Mouse (Mus musculus) liver, postnatal 0 days (tissue): ENCODE measurements at regions not wholly inside any gene's neighbourhood (a gene's known extent, or its start where the extent isn't known, plus 50 kb on each side); places are given as distances from the start of the nearest gene placed in this dataset.

ENCODE experiments used
- ATAC-seq: fragments of 200-750 bp; cut with Nextera tagmentation; 2 replicates; pipeline ENCODE4 v1.8.0; 2017; ENCODE audit warnings: mild to moderate bottlenecking, moderate library complexity
- DNase-seq: peaks from one replicate; pipeline ENCODE4 v3.0.0-alpha.2; 2016
- H3K27ac ChIP-seq: fragments of 300-500 bp; sonication (generic); 2 replicates; pipeline ENCODE4 v1.5.1; 2014; ENCODE audit warnings: antibody characterized with exemption, moderate library complexity, mild to moderate bottlenecking, low read depth
- H3K27me3 ChIP-seq: fragments of 300-500 bp; sonication (generic); 2 replicates; pipeline ENCODE4 v1.6.1; 2014; ENCODE audit warnings: low read length, control low read depth, mixed read lengths; ENCODE audit not compliant: insufficient read depth
- H3K36me3 ChIP-seq: fragments of 300-500 bp; sonication (generic); replicated peaks from 2 replicates; pipeline ENCODE4 v1.6.1; 2014; ENCODE audit warnings: mild to moderate bottlenecking, control low read depth, low read length, moderate library complexity, mixed read lengths; ENCODE audit not compliant: insufficient read depth
- H3K4me1 ChIP-seq: fragments of 300-500 bp; sonication (generic); 2 replicates; pipeline ENCODE4 v1.6.1; 2014; ENCODE audit warnings: antibody characterized with exemption, mild to moderate bottlenecking, control low read depth; ENCODE audit not compliant: insufficient read depth
- H3K4me2 ChIP-seq: fragments of 300-500 bp; sonication (generic); 2 replicates; pipeline ENCODE4 v1.6.1; 2014; ENCODE audit warnings: low read depth, mild to moderate bottlenecking, low read length, moderate library complexity, mixed read lengths
- H3K4me3 ChIP-seq: fragments of 300-500 bp; sonication (generic); 2 replicates; pipeline ENCODE4 v1.5.1; 2014; ENCODE audit warnings: low read depth, low read length
- H3K9ac ChIP-seq: fragments of 300-500 bp; sonication (generic); replicated peaks from 2 replicates; pipeline ENCODE4 v1.6.1; 2014; ENCODE audit warnings: mild to moderate bottlenecking, moderate library complexity
- H3K9me3 ChIP-seq: fragments of 300-500 bp; sonication (generic); 2 replicates; pipeline ENCODE4 v1.6.1; 2016; ENCODE audit warnings: mild to moderate bottlenecking, control low read depth, low read length, mixed read lengths
- CTCF ChIP-seq: sonication (generic); IDR thresholded peaks from 2 replicates; pipeline ENCODE4 v1.5.1; 2016; ENCODE audit warnings: antibody characterized with exemption, low read depth
- EP300 ChIP-seq: IDR thresholded peaks from 2 replicates; pipeline ENCODE4 v1.6.1; 2016; ENCODE audit warnings: antibody characterized with exemption, low read depth, mild to moderate bottlenecking
- WGBS: fragments of 180-500 bp; shearing (Covaris S2); extraction: QIAGEN DNeasy Blood & Tissue Kit; methylation state at CpG from one replicate; pipeline ENCODE4 v1.1.7; 2014; ENCODE audit not compliant: insufficient replicate concordance; 5-methylcytosine and 5-hydroxymethylcytosine counted together

DNA sequence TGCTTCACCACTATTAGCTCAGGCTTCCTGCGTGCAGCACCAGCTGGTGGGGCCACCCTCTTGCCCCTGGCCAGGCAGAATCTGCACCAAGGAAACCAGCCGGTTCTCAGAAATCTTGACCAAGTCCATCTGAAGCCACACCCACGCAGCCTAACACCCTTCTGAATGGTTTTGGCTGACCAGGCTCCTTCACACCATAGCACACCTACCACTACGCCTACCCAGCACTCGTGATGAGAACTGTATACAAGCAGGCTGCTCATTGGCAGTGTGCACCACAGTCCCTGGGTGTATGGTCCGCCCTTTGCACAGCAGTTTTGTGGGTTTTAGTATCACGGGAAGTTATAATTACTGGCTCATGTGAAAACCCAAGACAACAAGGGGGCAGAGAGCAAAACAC, 217.5 kb downstream of the Mroh4 start:
- H3K27me3 ChIP-seq, result no peaks in the 10 kb centered on the region
- DNase-seq, result no peak
- no peak for ATAC-seq
- no peak overlapping the region for H3K4me3 ChIP-seq
- H3K27ac ChIP-seq, result no peak overlapping the region
- no peak overlapping the region for H3K9ac ChIP-seq
- H3K4me2 ChIP-seq, result no peak overlapping the region
- TF ChIP-seq CTCF (no peak), EP300 (no peak)
- H3K9me3 ChIP-seq, result no peaks in the 10 kb centered on the region
- WGBS, result 71% methylated on average over 7 of the region's 7 CpGs
- H3K36me3 ChIP-seq, result no peaks in the 10 kb centered on the region
- H3K4me1 ChIP-seq, result no peaks in the 10 kb centered on the region

DNA sequence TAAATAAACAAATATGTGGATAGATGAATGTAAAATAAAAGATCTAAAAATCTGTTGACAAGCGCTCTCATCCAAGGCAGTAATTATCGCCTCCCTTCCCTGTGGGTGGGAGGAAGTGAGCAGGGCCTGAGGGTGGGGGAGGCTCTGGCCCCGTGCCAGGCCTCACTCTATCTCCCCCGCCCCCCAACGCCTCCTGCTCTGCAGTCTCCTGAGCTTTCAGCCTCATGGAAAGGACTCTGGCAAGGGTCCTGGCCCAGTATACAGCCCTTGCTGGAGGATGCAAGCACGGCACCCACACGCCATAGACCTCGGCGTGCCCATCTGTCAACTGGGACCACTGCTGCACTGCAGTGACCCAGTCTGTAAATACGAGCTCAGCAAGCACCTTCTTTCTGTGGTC, 222.9 kb downstream of the Mroh4 start:
- Histone ChIP-seq H3K27me3 (no peaks in the 10 kb centered on the region), H3K4me2 (no peak overlapping the region), H3K9ac (no peak overlapping the region), H3K27ac (no peak overlapping the region), H3K4me3 (no peak overlapping the region), H3K4me1 (no peaks in the 10 kb centered on the region), H3K36me3 (no peaks in the 10 kb centered on the region), H3K9me3 (no peaks in the 10 kb centered on the region)
- DNase-seq, result no peak
- ATAC-seq, result no peak
- no peak for TF ChIP-seq CTCF
- no peak for TF ChIP-seq EP300
- 55% methylated on average over 10 of the region's 10 CpGs for WGBS

DNA sequence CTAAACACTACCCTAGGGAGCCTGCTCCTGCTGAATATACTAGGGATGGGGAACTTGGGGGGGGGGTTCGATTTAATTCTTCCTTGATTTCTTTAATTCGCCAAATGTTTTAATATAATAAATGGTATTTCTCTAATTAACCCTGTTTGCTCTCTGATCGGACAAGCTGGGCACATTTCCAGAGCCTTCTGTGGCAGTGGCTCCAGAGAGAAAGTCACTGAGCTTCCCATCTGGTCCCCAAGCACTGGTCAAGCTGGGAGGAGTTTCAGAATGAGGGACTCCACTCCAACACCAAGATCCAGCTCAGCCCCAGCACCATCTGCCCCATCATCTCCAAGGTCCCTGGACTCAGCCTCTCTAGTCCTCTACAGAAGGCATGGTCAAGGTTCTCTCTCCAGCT, 223.9 kb downstream of the Mroh4 start:
- no peaks in the 10 kb centered on the region for H3K27me3 ChIP-seq
- H3K9me3 ChIP-seq, result no peaks in the 10 kb centered on the region
- DNase-seq, result no peak
- H3K9ac ChIP-seq, result no peak overlapping the region
- H3K4me2 ChIP-seq, result no peak overlapping the region
- H3K36me3 ChIP-seq, result no peaks in the 10 kb centered on the region
- ATAC-seq, result no peak
- 70% methylated on average over 3 of the region's 3 CpGs for WGBS
- H3K27ac ChIP-seq, result no peak overlapping the region
- TF ChIP-seq EP300 (no peak), CTCF (no peak)
- H3K4me3 ChIP-seq, result no peak overlapping the region
- H3K4me1 ChIP-seq, result no peaks in the 10 kb centered on the region

DNA sequence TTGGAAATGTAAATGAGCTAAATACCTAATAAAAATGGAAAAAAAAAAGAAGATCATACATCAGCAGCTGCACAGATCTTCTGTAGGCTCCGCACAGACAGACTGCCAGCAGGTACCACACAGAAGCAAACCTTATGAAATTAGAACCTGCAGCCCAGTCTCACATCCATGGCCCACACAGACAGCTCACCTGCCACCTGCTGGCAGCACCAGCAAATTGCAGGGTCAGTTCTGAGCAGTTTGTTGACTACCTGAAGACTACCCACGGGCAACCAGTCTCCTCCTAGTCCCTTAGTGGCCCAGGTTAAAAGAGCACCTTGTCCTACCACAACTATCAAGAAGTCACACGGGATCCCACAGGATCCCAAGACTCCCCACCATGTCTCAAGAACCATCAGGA, 225.1 kb downstream of the Mroh4 start:
- ATAC-seq, result no peak

DNA sequence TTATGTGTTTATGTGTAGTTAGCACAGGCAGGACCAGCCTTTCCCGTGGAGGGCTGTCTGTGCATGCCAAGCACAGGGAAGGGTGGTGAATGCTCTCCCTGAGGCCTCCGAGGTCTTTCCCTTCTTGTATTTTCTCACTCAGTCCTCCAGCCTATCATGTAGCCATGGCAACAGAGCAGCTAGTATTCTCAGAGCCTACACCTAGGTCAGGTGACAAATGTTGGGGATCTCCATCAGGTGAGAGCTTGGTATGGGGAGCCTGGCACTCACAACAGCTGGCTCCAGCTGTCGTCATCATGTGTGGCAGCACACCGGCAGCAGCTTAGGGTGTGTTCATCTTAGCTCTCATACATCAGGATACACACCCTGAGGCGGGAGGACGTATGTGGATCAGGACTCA, 231.3 kb downstream of the Mroh4 start:
- Histone ChIP-seq H3K4me1 (no peaks in the 10 kb centered on the region), H3K27ac (no peak overlapping the region), H3K36me3 (no peaks in the 10 kb centered on the region), H3K27me3 (no peaks in the 10 kb centered on the region), H3K4me3 (no peak overlapping the region), H3K9ac (no peak overlapping the region), H3K4me2 (no peak overlapping the region), H3K9me3 (no peaks in the 10 kb centered on the region)
- TF ChIP-seq EP300 (no peak), CTCF (no peak)
- 66% methylated on average over 6 of the region's 6 CpGs for WGBS
- DNase-seq (no peak), ATAC-seq (no peak)

More for the DNA sequence above, 225.1 kb downstream of the Mroh4 start:
- H3K4me2 ChIP-seq, result no peak overlapping the region
- peak; percentile 50 for TF ChIP-seq CTCF
- TF ChIP-seq EP300, result no peak
- 60% methylated on average over 3 of the region's 3 CpGs for WGBS
- H3K27ac ChIP-seq, result no peak overlapping the region
- H3K9ac ChIP-seq, result no peak overlapping the region
- no peaks in the 10 kb centered on the region for H3K36me3 ChIP-seq
- H3K4me1 ChIP-seq, result no peaks in the 10 kb centered on the region
- no peaks in the 10 kb centered on the region for H3K27me3 ChIP-seq
- no peak for DNase-seq
- no peaks in the 10 kb centered on the region for H3K9me3 ChIP-seq
- no peak overlapping the region for H3K4me3 ChIP-seq

DNA sequence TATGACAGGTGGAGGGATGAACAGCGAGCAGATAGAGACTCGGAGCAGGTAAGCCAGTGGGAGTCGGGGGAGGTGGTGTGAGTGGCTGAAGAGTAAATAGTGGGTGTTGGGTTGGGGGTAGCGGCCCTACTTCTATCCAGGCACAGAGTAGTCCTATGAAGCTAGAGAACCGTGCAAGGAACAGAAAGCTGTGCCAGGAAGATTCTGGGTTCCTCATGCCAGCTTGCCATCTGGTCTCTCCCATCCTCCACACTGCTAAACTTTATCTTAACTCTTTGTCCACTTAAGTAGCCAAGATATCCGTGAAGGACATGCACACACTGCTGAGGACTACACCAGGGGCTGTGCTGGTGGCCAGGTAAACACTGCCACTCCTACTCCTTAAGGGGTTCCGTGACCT, 234.9 kb downstream of the Mroh4 start:
- TF ChIP-seq CTCF, result no peak
- no peak for TF ChIP-seq EP300

DNA sequence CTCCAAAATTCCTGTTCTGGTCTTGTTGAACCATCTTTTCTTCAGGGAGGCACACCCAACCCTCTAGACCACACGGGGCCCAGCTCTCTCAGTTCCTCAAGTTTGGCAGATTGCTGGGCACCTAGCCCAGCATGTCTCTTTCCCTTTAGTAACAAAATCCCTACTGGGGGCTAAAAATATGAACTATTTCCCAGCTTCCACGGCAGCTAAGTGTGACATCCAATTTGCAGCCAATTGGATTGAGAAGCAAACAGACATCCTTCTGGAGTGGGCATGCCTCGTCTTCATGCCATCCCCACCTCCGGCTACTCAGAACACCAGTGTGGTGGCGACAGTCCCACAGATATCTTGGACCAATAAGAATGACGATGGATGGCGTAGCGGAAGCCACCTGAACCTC, 240.1 kb downstream of the Mroh4 start:
- ATAC-seq (no peak), DNase-seq (no peak)
- TF ChIP-seq CTCF (no peak), EP300 (no peak)
- no peak overlapping the region for H3K9ac ChIP-seq
- WGBS, result 76% methylated on average over 8 of the region's 8 CpGs
- H3K36me3 ChIP-seq, result no peaks in the 10 kb centered on the region
- H3K4me2 ChIP-seq, result no peak overlapping the region
- H3K9me3 ChIP-seq, result no peaks in the 10 kb centered on the region
- H3K4me1 ChIP-seq, result no peaks in the 10 kb centered on the region
- no peak overlapping the region for H3K27ac ChIP-seq
- no peak overlapping the region for H3K4me3 ChIP-seq
- no peaks in the 10 kb centered on the region for H3K27me3 ChIP-seq

More for the DNA sequence above, 234.9 kb downstream of the Mroh4 start:
- Histone ChIP-seq H3K4me2 (no peak overlapping the region), H3K27me3 (no peaks in the 10 kb centered on the region), H3K9ac (no peak overlapping the region), H3K4me3 (no peak overlapping the region), H3K36me3 (no peaks in the 10 kb centered on the region), H3K9me3 (no peaks in the 10 kb centered on the region), H3K27ac (no peak overlapping the region), H3K4me1 (no peaks in the 10 kb centered on the region)
- no peak for DNase-seq
- ATAC-seq, result no peak
- 63% methylated on average over 7 of the region's 7 CpGs for WGBS
